Mouse (Mus musculus) intestine, embryonic 14.5 days (tissue): ENCODE results near the gene Mapk8ip3. TPM values are rescaled to one million over a fixed set of nuclear protein-coding genes. Genes with fewer than 3 reads are reported as not detected.

ENCODE experiments used
- ATAC-seq: fragments of 200-750 bp; cut with Nextera tagmentation; replicated peaks from 2 replicates; pipeline ENCODE4 v1.8.0; 2017; ENCODE audit warnings: low read depth, moderate number of reproducible peaks, moderate TSS enrichment, moderate library complexity; ENCODE audit not compliant: low FRiP score, low TSS enrichment
- DNase-seq: peaks from one replicate; pipeline ENCODE4 v3.0.0-alpha.2; 2018; ENCODE audit warnings: low spot score
- H3K27ac ChIP-seq: fragments of 300-500 bp; sonication (generic); 2 replicates; pipeline ENCODE4 v1.5.1; 2014; ENCODE audit warnings: low read depth, mild to moderate bottlenecking, control low read depth
- H3K27me3 ChIP-seq: fragments of 300-500 bp; sonication (generic); replicated peaks from 2 replicates; pipeline ENCODE4 v1.6.1; 2014; ENCODE audit warnings: low read length, control low read depth; ENCODE audit not compliant: control insufficient read depth, insufficient read depth
- H3K36me3 ChIP-seq: fragments of 300-500 bp; sonication (generic); 2 replicates; pipeline ENCODE4 v1.6.1; 2014; ENCODE audit warnings: low read length, control low read depth; ENCODE audit not compliant: control insufficient read depth, insufficient read depth
- H3K4me1 ChIP-seq: fragments of 300-500 bp; sonication (generic); replicated peaks from 2 replicates; pipeline ENCODE4 v1.6.1; 2014; ENCODE audit warnings: low read length, control low read depth, mixed read lengths; ENCODE audit not compliant: control insufficient read depth, insufficient read depth
- H3K4me2 ChIP-seq: fragments of 300-500 bp; sonication (generic); 2 replicates; pipeline ENCODE4 v1.6.1; 2014; ENCODE audit warnings: low read length
- H3K4me3 ChIP-seq: fragments of 300-500 bp; sonication (generic); 2 replicates; pipeline ENCODE4 v1.5.1; 2014; ENCODE audit warnings: low read depth, low read length, control low read depth, mixed read lengths
- H3K9ac ChIP-seq: fragments of 300-500 bp; sonication (generic); 2 replicates; pipeline ENCODE4 v1.6.1; 2014; ENCODE audit warnings: mild to moderate bottlenecking, low read length
- H3K9me3 ChIP-seq: fragments of 300-500 bp; sonication (generic); 2 replicates; pipeline ENCODE4 v1.6.1; 2016; ENCODE audit warnings: low read length, control low read depth; ENCODE audit not compliant: control insufficient read depth
- WGBS: fragments of 180-500 bp; shearing (Covaris S2); extraction: QIAGEN DNeasy Blood & Tissue Kit; methylation state at CpG from one replicate; pipeline ENCODE4 v1.1.7; 2014; 5-methylcytosine and 5-hydroxymethylcytosine counted together
- polyA plus RNA-seq: library from polyadenylated mRNA; unstranded; fragments of >200 nt; fragmentation: Nextera tagmentation; extraction: Ambion mirVana; gene quantifications from 2 replicates; pipeline ENCODE4 v1.2.1, GENCODE M21; 2014

The Mapk8ip3 gene
- polyA plus RNA-seq, 1 experiment from 2014 or later: 36.0 TPM

GRCm38 (mm10) chr17:24855838-24856464 is 80.8 kb downstream of the Mapk8ip3 start:
- DNase-seq (no peak), ATAC-seq (no peak)
- H3K9ac ChIP-seq: no peak overlapping the region
- no peak overlapping the region for H3K4me3 ChIP-seq
- peaks cover 32% of the 10 kb centered on the region for H3K36me3 ChIP-seq
- H3K27me3 ChIP-seq: peaks cover 6% of the 10 kb centered on the region; the same call in 1 of the 2 replicates
- 83% methylated on average over 3 of the region's 3 CpGs for WGBS
- H3K4me1 ChIP-seq: peaks cover 6% of the 10 kb centered on the region; the same call in 1 of the 2 replicates
- H3K4me2 ChIP-seq: no peak overlapping the region
- no peaks in the 10 kb centered on the region for H3K9me3 ChIP-seq
- H3K27ac ChIP-seq: no peak overlapping the region

DNA sequence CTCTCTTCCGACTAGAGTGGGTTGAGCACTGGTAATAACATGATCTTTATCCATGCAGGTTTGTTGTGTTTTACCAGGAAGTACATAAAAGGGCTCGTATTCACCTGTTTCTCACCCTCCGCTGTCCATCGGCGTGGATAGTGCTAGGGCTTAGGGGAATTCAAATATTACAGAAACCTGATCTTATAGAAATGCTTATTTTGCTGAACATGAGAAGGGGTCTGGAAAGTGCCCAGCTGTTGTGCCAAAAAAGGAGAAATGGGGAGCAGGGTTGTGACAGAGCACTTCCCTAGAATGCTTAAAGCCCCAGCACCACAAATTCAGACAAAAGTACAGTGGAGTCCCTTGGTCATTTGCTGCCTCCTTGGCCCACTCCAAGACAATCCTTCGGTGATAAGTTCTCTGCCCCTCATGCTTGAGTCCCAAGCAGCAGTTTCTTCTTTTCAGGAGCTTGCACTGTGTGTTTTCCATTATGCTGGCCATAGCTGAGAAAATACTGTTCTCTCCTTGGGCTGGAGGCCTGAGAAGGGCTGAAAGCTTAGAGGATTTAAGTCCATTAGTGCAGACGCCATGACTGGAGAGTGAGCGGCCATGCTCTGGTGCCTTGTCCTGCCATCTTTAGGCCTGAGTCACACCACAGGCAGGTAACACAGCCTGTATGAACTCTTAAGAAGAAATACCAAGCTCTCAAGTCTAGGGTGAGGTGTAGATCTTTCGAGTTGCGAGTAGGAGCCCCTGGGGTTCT is 85.2 kb downstream of the Mapk8ip3 start:
- peaks cover 6% of the 10 kb centered on the region; the same call in 1 of the 2 replicates for H3K27me3 ChIP-seq
- H3K9me3 ChIP-seq: no peaks in the 10 kb centered on the region
- ATAC-seq (no peak), DNase-seq (no peak)
- peaks cover 21% of the 10 kb centered on the region for H3K36me3 ChIP-seq
- H3K4me1 ChIP-seq: peaks cover 12% of the 10 kb centered on the region
- H3K27ac ChIP-seq: no peak overlapping the region
- WGBS: 81% methylated on average over 10 of the region's 10 CpGs
- peak overlapping the region; percentile 96; the same call in 1 of the 2 replicates for H3K4me3 ChIP-seq
- H3K9ac ChIP-seq: no peak overlapping the region
- H3K4me2 ChIP-seq: peak overlapping the region; percentile 94

GRCm38 (mm10) chr17:24850773-24851127 is 86.0 kb downstream of the Mapk8ip3 start:
- WGBS: under 1% methylated on average over 20 of the region's 20 CpGs
- peak overlapping the region; percentile 71 for H3K9ac ChIP-seq
- H3K4me1 ChIP-seq: peaks cover 12% of the 10 kb centered on the region
- peak overlapping the region; percentile 96 for H3K4me3 ChIP-seq
- no peaks in the 10 kb centered on the region for H3K9me3 ChIP-seq
- no peak for DNase-seq
- no peak overlapping the region for H3K27ac ChIP-seq
- peaks cover 15% of the 10 kb centered on the region for H3K36me3 ChIP-seq
- ATAC-seq: no peak
- peak overlapping the region; percentile 94 for H3K4me2 ChIP-seq
- H3K27me3 ChIP-seq: peaks cover 6% of the 10 kb centered on the region; the same call in 1 of the 2 replicates

- Histone ChIP-seq H3K36me3 (peaks cover 15% of the 10 kb centered on the region), H3K9ac (peak within 1 kb of the TSS; percentile 71), H3K27me3 (peaks cover 6% of the 10 kb centered on the region; the same call in 1 of the 2 replicates), H3K27ac (peak within 1 kb of the TSS; percentile 91), H3K9me3 (no peaks in the 10 kb centered on the region), H3K4me1 (peaks cover 12% of the 10 kb centered on the region), H3K4me2 (peak within 1 kb of the TSS; percentile 94), H3K4me3 (peak within 1 kb of the TSS; percentile 96)
- under 1% methylated on average over 58 of the region's 58 CpGs for WGBS
- ATAC-seq (peak; percentile 99), DNase-seq (peak; percentile 97)
These were observed 86.6 kb downstream of the Mapk8ip3 start, which contains the start of gene Fahd1 for GRCm38 (mm10) chr17:24850065-24850772. Gene Fahd1 (minus strand): TSS chr17:24850364.

DNA sequence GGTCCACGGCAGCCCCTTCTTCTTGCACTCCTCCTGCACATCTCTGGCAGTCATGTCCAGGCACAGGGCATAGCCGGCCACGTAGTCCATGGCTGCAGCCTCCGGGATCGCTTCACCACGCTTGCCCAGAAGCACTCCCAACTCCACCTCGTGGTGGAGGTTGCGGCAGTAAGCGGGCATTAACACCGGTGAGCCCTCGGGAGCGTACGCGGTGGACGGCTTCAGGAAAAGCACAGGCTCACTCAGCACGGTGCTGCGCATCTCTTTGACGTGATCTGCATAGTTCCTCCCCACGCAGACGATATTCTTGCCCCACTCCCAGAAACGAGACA is 87.1 kb downstream of the Mapk8ip3 start:
- no peak for DNase-seq

GRCm38 (mm10) chr17:24848600-24849031 is 88.2 kb downstream of the Mapk8ip3 start:
- Histone ChIP-seq H3K4me2 (peak overlapping the region; percentile 91), H3K4me1 (peaks cover 12% of the 10 kb centered on the region), H3K9me3 (no peaks in the 10 kb centered on the region), H3K36me3 (peaks cover 5% of the 10 kb centered on the region; the same call in 1 of the 2 replicates), H3K9ac (no peak overlapping the region), H3K4me3 (peak overlapping the region; percentile 96), H3K27me3 (peaks cover 6% of the 10 kb centered on the region; the same call in 1 of the 2 replicates), H3K27ac (no peak overlapping the region)
- DNase-seq (no peak), ATAC-seq (no peak)

More for the DNA sequence above, 87.1 kb downstream of the Mapk8ip3 start:
- Histone ChIP-seq H3K36me3 (peaks cover 15% of the 10 kb centered on the region), H3K27ac (peak overlapping the region; percentile 91), H3K4me2 (peak overlapping the region; percentile 91), H3K4me3 (peak overlapping the region; percentile 96), H3K27me3 (peaks cover 6% of the 10 kb centered on the region; the same call in 1 of the 2 replicates), H3K4me1 (peaks cover 12% of the 10 kb centered on the region), H3K9ac (peak overlapping the region; percentile 71), H3K9me3 (no peaks in the 10 kb centered on the region)
- no peak; the same call in 1 of the 2 replicates for ATAC-seq
- WGBS: under 1% methylated on average over 21 of the region's 21 CpGs

DNA sequence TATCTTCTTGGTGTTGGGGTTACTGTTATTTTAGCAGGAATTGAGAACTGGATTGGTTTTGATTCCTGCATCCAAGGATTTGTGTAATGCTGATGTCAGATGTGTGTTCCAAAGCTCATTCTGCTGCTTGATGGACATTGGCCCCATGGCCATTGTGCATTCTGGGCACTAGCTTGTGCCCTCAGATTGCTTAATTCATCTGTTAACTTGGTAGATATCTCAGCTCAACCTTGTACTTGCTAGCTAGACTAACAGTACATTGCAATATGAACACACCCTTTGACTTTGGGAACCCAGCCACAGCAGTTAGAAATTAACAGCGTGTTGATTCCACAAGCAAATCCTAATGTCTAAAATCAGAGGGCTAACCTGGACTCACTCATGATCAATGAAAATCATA is 89.4 kb downstream of the Mapk8ip3 start:
- no peak for DNase-seq
- H3K9ac ChIP-seq: no peak overlapping the region
- no peak overlapping the region for H3K27ac ChIP-seq
- ATAC-seq: no peak
- 100% methylated on average over 1 of the region's 1 CpGs for WGBS
- no peaks in the 10 kb centered on the region for H3K36me3 ChIP-seq
- no peak overlapping the region for H3K4me2 ChIP-seq
- peaks cover 6% of the 10 kb centered on the region; the same call in 1 of the 2 replicates for H3K27me3 ChIP-seq
- H3K4me1 ChIP-seq: peaks cover 12% of the 10 kb centered on the region
- H3K4me3 ChIP-seq: no peak overlapping the region
- H3K9me3 ChIP-seq: no peaks in the 10 kb centered on the region

DNA sequence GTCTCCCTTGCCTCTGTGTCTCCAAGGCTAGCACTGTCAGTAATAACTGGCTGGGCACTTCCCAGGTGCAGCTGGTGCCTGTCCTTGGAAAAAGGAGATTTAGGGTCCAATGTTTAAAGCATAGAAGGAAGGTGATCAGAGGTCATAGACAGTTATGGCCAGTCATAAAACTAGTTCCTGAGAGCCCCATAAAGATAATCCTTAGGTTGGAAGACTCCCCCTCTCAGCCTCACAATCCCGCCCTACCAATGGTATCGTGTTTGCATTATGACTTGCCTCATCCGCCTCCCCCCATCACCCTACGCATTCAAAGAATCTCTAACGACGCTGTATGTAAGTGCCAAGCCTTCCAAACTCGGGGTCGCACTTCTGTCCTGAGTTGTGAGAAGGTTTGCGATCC is 92.3 kb downstream of the Mapk8ip3 start:
- DNase-seq: no peak
- no peaks in the 10 kb centered on the region for H3K36me3 ChIP-seq
- no peak for ATAC-seq
- H3K4me3 ChIP-seq: no peak overlapping the region
- H3K4me2 ChIP-seq: peak overlapping the region; percentile 13; the same call in 1 of the 2 replicates
- WGBS: 35% methylated on average over 9 of the region's 9 CpGs
- no peaks in the 10 kb centered on the region; the same call in 1 of the 2 replicates for H3K27me3 ChIP-seq
- H3K9ac ChIP-seq: no peak overlapping the region
- H3K27ac ChIP-seq: no peak overlapping the region
- no peaks in the 10 kb centered on the region for H3K9me3 ChIP-seq
- H3K4me1 ChIP-seq: peaks cover 6% of the 10 kb centered on the region
